Mouse (Mus musculus): ENCODE results near the gene Gm49711. TPM values are rescaled to one million over a fixed set of nuclear protein-coding genes. Genes with fewer than 3 reads are reported as not detected.

The Gm49711 gene
- polyA plus RNA-seq, 1 experiment from 2014 or later = 0.24 TPM

DNA sequence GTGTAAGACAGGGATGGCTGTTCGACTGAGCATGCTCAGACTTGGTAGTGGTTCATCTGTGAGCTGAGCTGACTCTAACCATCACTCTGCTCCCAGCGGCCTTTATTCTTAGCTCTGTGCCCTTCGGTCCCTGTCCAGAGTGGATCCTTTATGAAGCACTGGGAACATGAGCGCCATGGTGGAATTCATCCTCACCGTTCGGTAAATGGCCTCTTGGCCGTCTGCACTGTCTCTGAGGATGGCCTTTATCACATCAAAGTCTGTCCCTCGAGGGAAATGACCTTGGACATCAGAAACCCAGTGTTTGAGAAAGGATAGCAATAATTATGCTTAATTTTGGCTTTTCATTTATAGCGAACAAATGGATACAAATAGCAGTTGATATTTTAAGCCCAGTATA is 82.2 kb downstream of the Gm49711 start:
- WGBS = 63% methylated on average over 9 of the region's 9 CpGs
- H3K4me1 ChIP-seq (replicated peaks) = peaks cover 52% of the 10 kb centered on the region
- H3K9me3 ChIP-seq = 0 out of 2 replicates have a peak, but pooled peaks cover 8% of the 10 kb centered on the region

DNA sequence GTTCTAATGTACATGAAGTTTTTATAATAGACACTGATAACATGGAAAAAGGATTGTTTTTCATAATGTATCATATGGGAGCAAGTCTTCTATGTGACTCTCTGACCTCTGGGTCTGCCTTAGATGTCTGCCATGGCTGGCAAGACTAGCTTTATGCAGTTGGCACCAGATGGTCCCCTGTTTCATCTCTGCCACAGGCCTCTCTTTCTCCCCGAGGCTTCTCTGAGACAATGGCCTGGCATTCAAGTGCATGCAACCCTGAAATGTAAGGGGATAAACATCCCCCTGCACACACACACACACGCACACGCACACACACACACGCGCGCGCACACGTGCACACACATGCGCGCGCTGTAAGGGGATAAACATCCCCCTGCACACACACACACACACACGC is 82.9 kb downstream of the Gm49711 start:
- Histone ChIP-seq H3K27ac (peak overlapping the region; percentile 59), H3K36me3 (no peaks in the 10 kb centered on the region), H3K4me1 (replicated peaks) (peaks cover 49% of the 10 kb centered on the region), H3K4me3 (no peak overlapping the region), H3K9me3 (0 out of 2 replicates have a peak, but pooled peaks cover 8% of the 10 kb centered on the region), H3K27me3 (ENCODE audit: insufficient read depth, poor library complexity, severe bottlenecking) (no peaks in the 10 kb centered on the region)
- no peak for DNase-seq (ENCODE audit: low spot score)
- 88% methylated on average over 12 of the region's 12 CpGs for WGBS

More for the DNA sequence above, 82.2 kb downstream of the Gm49711 start:
- H3K27ac ChIP-seq = peak overlapping the region; percentile 88
- no peak overlapping the region for H3K4me3 ChIP-seq
- peak; percentile 12 for DNase-seq (ENCODE audit: low spot score)
- no peaks in the 10 kb centered on the region for H3K36me3 ChIP-seq
- H3K27me3 ChIP-seq (ENCODE audit: insufficient read depth, poor library complexity, severe bottlenecking) = no peaks in the 10 kb centered on the region

DNA sequence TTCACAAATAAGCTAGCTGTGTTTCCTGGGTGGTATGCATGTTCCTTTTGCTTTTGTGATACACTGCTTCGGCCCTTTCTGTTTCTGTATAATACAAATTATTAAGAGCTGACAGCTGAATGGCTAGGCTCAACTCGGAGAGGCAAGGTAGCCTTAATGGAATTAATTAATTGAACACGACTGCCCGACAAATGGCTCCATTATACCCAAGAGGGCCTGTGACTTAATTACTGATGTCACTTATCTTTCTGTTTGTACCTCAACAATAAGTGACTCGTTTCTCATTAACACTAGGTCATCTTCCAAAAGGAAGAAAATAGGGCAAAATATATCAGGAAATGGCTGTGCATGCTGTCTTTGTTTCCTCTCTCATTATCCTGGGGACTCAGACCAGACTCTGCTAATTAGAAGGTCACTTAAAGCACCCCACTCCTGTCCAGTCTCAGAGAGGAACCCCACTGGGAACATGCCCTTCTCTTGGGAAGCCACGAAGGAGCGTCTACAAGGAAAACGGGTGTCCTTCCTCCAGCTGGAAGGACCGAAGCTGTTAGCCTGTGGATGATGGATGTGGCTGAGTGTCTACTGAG is 84.4 kb downstream of the Gm49711 start:
- H3K4me1 ChIP-seq (replicated peaks) = peaks cover 49% of the 10 kb centered on the region
- 71% methylated on average over 9 of the region's 9 CpGs for WGBS
- H3K4me3 ChIP-seq = no peak overlapping the region
- no peaks in the 10 kb centered on the region for H3K36me3 ChIP-seq
- peak overlapping the region; percentile 66 for H3K27ac ChIP-seq
- no peaks in the 10 kb centered on the region for H3K27me3 ChIP-seq (ENCODE audit: insufficient read depth, poor library complexity, severe bottlenecking)
- no peaks in the 10 kb centered on the region for H3K9me3 ChIP-seq
- no peak for DNase-seq (ENCODE audit: low spot score)

DNA sequence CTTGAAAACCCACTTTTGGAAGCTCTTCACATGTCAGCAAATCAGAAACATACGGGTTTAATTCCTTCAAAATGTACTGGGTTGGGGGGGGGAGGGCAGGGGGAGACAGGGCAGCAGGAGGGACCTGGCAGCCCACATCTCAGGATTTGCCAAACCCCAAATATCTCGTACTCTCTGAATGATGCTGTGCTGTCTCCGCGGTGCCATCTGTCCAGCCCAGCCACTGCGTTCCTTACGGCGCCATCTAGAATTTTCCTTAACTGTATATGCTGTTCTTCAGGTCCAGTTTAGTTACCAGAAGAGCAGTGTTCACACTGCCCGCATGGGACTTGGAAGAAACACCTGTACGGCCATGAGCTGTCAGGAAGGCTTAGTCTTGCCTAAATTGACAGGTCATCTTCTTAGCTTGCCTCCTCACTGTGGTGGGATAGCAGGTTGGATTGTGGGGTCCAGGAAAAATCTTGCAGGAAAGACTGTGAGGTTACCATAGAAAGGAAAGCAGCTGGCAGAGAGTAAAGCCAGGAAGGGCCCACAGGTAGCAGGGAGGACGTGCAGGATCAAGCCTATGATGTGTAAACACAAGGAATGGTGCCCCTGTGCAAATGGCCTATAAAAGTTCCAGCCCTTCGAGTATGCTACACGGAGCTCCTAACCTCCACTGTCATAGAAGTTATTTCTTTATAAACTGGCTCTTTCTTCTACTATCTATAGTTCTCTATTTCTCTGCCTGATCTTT is 89.7 kb downstream of the Gm49711 start:
- no peaks in the 10 kb centered on the region for H3K9me3 ChIP-seq
- 90% methylated on average over 12 of the region's 12 CpGs for WGBS
- no peaks in the 10 kb centered on the region for H3K27me3 ChIP-seq (ENCODE audit: insufficient read depth, poor library complexity, severe bottlenecking)
- H3K36me3 ChIP-seq = no peaks in the 10 kb centered on the region
- no peak overlapping the region for H3K4me3 ChIP-seq
- no peak overlapping the region for H3K27ac ChIP-seq
- DNase-seq (ENCODE audit: low spot score) = no peak
- H3K4me1 ChIP-seq (replicated peaks) = peaks cover 21% of the 10 kb centered on the region

DNA sequence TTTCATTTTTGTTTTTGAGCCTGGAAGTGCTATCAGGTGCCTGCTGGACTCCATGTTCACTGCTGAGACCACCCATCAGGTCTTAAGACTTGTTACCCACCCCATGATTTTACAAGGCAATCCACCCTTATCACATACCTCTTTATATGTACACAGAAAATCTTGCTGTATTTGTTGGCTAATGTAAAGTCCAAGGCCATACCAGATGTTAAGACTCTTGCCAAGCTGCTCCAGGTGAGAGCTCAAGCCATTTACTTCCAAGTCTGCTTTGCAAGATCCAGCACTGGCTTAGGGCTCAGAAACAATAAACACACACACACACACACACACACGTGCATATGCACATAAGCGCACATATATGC is 90.2 kb downstream of the Gm49711 start:
- peaks cover 17% of the 10 kb centered on the region for H3K4me1 ChIP-seq (replicated peaks)
- H3K36me3 ChIP-seq = no peaks in the 10 kb centered on the region
- no peak overlapping the region for H3K4me3 ChIP-seq
- H3K27me3 ChIP-seq (ENCODE audit: insufficient read depth, poor library complexity, severe bottlenecking) = no peaks in the 10 kb centered on the region
- DNase-seq (ENCODE audit: low spot score) = no peak
- no peaks in the 10 kb centered on the region for H3K9me3 ChIP-seq
- no peak overlapping the region for H3K27ac ChIP-seq
- WGBS = 92% methylated on average over 2 of the region's 2 CpGs

DNA sequence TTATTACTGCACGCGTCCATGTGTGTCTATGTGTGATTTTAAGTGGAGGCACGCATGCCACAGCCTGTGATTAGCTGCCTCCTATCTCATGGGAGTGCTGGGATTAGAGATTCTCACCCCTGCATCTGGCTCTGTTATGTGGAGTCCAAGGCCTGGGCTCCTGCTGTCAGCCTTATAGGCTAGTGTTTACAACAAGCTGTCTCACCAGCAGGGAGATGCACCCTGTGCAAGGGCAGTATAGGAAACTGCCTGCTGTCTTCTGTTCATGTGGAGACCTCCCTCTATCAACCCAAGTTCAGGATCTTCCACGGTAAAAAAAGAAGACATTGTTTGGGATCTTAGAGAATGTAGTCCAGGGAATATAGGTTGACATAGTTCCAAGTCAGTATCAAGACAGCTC is 92.9 kb downstream of the Gm49711 start:
- H3K4me1 ChIP-seq (replicated peaks) = peaks cover 17% of the 10 kb centered on the region
- WGBS = 70% methylated on average over 4 of the region's 4 CpGs
- H3K4me3 ChIP-seq = no peak overlapping the region
- H3K36me3 ChIP-seq = no peaks in the 10 kb centered on the region
- no peak for DNase-seq (ENCODE audit: low spot score)
- no peak overlapping the region for H3K27ac ChIP-seq
- no peaks in the 10 kb centered on the region for H3K27me3 ChIP-seq (ENCODE audit: insufficient read depth, poor library complexity, severe bottlenecking)
- no peaks in the 10 kb centered on the region for H3K9me3 ChIP-seq

DNA sequence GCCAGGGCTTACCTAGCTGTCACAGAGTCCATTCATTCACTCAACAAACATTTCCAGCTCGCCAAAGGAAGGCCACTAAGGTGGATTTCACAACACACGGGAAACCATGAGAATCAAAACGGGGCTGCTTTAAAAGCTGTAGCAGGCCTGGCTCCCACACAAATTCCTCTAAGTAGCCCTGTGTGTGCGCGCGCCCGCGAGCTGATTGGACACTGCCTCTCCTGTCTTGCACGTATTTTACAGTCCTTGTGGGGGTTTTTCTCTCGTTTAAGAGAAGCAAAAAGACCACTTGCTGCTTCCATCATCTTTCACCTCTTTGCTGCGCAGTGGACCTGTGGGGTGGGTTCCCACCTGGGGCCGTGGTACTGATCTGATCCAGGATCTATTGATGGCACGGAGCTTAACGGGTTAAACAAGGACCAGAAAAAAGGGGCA is 99.9 kb downstream of the Gm49711 start:
- WGBS = 6% methylated on average over 14 of the region's 14 CpGs
- DNase-seq (ENCODE audit: low spot score) = peak; percentile 64

DNA sequence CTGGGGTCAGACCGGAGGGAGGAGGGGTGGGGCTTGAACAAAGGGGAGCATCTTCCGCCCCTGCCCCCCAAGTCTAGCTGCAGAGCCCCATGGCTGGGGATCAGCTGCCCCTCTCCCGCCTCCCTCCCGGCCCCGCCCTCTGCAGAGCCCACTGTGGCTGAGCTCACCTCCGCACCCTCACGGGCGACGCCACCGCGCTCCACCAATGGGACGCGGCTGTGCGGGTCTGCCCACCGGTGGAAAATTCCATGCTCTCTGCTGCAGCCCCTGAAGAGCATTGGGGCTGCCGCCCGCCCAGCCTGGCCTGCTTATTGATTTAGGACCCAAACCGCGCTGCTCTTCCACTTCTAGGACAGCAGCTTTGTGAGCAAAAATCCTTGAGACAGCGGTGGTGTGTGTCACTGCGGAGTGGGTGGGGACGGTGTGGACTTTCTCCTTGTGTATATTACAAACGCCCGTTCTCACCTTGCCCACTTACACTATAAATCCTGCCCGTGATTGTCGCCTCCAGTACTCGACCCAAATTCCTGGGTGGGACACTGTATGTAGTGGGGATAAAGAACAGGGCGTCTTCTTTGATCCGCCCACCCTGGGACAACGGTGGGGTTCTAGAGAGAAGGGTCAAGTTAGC is 100.5 kb downstream of the Gm49711 start:
- no peaks in the 10 kb centered on the region for H3K36me3 ChIP-seq
- H3K27ac ChIP-seq = peak overlapping the region; percentile 90
- H3K4me3 ChIP-seq = peak overlapping the region; percentile 64
- no peaks in the 10 kb centered on the region for H3K9me3 ChIP-seq
- peak; percentile 82 for DNase-seq (ENCODE audit: low spot score)
- WGBS = 6% methylated on average over 30 of the region's 30 CpGs
- peaks cover 51% of the 10 kb centered on the region for H3K4me1 ChIP-seq (replicated peaks)
- H3K27me3 ChIP-seq (ENCODE audit: insufficient read depth, poor library complexity, severe bottlenecking) = 0 out of 2 replicates have a peak, but pooled peaks cover 5% of the 10 kb centered on the region

More for the DNA sequence above, 99.9 kb downstream of the Gm49711 start:
- Histone ChIP-seq H3K36me3 (no peaks in the 10 kb centered on the region), H3K4me3 (peak overlapping the region; percentile 64), H3K27me3 (ENCODE audit: insufficient read depth, poor library complexity, severe bottlenecking) (0 out of 2 replicates have a peak, but pooled peaks cover 5% of the 10 kb centered on the region), H3K27ac (peak overlapping the region; percentile 90), H3K9me3 (no peaks in the 10 kb centered on the region), H3K4me1 (replicated peaks) (peaks cover 45% of the 10 kb centered on the region)

DNA sequence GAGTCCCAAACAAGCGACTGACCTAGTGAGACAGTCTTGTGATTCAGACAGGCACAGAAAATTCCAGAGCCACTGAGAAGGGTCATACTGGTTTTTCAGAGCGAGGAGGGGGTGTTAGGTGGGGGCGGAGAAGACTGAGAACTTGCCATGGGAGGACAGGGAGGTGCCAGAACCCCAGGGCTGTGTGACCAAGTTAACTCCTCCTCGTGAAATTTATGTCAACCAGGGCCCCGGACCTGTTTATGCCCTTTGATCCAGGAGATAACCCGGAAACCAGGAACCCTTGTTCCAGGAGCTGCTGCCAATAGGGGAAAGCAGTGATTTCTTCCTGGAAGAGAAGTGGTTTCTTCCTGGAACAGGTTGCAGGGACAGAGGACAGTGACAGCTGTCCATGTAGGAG is 101.0 kb downstream of the Gm49711 start:
- H3K4me1 ChIP-seq (replicated peaks) = peaks cover 56% of the 10 kb centered on the region
- H3K9me3 ChIP-seq = no peaks in the 10 kb centered on the region
- peak overlapping the region; percentile 90 for H3K27ac ChIP-seq
- H3K4me3 ChIP-seq = peak overlapping the region; percentile 64
- 42% methylated on average over 6 of the region's 6 CpGs for WGBS
- 0 out of 2 replicates have a peak, but pooled peaks cover 5% of the 10 kb centered on the region for H3K27me3 ChIP-seq (ENCODE audit: insufficient read depth, poor library complexity, severe bottlenecking)
- H3K36me3 ChIP-seq = no peaks in the 10 kb centered on the region
- DNase-seq (ENCODE audit: low spot score) = no peak

DNA sequence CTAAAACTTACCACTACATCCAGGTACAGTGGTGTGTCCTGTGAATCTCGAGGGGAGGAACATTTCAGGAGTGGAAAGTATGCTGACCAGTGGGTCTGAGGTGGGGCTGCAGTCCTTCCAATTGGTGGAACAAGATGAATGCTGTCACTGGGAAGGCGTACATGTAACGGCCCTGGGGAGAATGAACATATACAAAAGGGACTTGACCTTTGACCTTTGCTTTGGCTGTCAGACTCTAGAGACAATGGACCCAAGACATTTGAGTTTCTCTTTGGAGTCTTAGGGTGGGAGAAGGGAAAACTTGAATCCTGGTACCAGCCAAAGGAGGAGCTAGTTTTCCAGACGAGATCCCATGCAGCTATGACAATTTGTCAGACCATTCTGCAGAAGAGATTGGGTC is 104.2 kb downstream of the Gm49711 start:
- Histone ChIP-seq H3K9me3 (no peaks in the 10 kb centered on the region), H3K27ac (no peak overlapping the region), H3K36me3 (no peaks in the 10 kb centered on the region), H3K27me3 (ENCODE audit: insufficient read depth, poor library complexity, severe bottlenecking) (no peaks in the 10 kb centered on the region), H3K4me3 (no peak overlapping the region), H3K4me1 (replicated peaks) (peaks cover 58% of the 10 kb centered on the region)
- DNase-seq (ENCODE audit: low spot score) = no peak
- WGBS = 36% methylated on average over 4 of the region's 4 CpGs

DNA sequence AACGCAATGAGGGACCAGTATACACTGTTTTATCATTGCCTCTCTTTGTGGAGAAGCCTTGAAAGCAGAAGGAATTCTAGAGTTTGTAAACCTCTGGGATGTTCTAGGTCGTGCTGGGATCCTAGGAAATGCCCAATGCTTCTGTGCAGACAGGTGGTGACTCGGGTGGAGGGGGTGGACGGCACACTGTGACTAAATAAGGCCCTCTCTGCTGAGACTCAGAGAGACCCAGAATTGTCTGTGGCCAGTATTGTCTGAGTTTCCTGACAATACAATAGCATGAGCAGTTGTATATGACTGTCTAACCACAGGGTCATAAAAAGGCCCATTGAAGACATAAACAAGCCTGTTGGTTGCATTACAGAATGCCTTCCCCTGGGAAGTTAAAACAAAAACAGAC is 105.4 kb downstream of the Gm49711 start:
- peak overlapping the region; percentile 4; the same call in 1 of the 2 replicates for H3K27ac ChIP-seq
- no peaks in the 10 kb centered on the region for H3K27me3 ChIP-seq (ENCODE audit: insufficient read depth, poor library complexity, severe bottlenecking)
- peaks cover 46% of the 10 kb centered on the region for H3K4me1 ChIP-seq (replicated peaks)
- H3K36me3 ChIP-seq = no peaks in the 10 kb centered on the region
- H3K9me3 ChIP-seq = peaks cover 7% of the 10 kb centered on the region; the same call in 1 of the 2 replicates
- WGBS = 72% methylated on average over 4 of the region's 4 CpGs
- DNase-seq (ENCODE audit: low spot score) = no peak
- H3K4me3 ChIP-seq = no peak overlapping the region

DNA sequence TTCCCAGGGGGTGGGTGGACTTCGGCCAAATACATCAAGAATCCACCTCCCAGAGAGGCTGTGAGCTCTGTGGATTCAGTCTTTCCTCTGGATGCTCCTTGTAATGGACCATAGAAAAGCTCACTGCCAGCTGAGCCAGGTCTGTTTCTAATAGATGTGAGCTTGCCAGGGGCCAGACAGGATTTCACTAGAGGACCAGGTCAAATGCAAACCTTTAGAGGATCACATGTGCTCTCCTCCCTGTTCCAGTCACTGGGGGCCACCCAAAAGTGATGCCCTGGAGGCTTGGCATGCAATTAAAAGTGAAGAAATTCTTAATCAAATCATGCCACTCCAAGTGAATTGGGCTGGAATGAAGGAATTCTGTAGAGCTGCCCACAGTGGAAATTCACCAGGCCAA is 117.9 kb downstream of the Gm49711 start:
- H3K9me3 ChIP-seq = no peaks in the 10 kb centered on the region
- DNase-seq (ENCODE audit: low spot score) = no peak
- no peak overlapping the region for H3K4me3 ChIP-seq
- WGBS = 68% methylated on average over 1 of the region's 1 CpGs
- no peak overlapping the region for H3K27ac ChIP-seq
- H3K36me3 ChIP-seq = no peaks in the 10 kb centered on the region
- 0 out of 2 replicates have a peak, but pooled peaks cover 5% of the 10 kb centered on the region for H3K27me3 ChIP-seq (ENCODE audit: insufficient read depth, poor library complexity, severe bottlenecking)
- peaks cover 16% of the 10 kb centered on the region for H3K4me1 ChIP-seq (replicated peaks)

DNA sequence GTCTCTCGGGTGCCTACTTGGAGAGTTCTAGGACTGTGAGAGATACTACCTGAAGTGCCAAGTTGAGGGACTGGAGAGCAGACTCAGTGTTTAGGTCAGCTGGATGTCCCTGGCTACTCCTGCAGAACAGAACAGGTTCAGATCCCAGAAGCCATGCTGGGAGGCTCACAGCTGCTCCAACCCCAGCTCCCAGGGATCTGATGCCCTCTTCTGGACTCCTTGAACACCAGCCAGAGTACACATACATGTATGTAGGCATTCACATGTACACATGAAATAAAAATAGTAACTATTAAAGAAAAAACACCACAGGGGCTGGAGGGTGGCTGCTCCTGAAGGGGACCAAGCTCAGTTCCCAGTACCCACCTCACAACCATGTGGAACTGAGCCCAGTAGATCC is 119.6 kb downstream of the Gm49711 start:
- H3K27me3 ChIP-seq (ENCODE audit: insufficient read depth, poor library complexity, severe bottlenecking) = 0 out of 2 replicates have a peak, but pooled peaks cover 5% of the 10 kb centered on the region
- H3K4me3 ChIP-seq = no peak overlapping the region
- H3K36me3 ChIP-seq = no peaks in the 10 kb centered on the region
- no peak for DNase-seq (ENCODE audit: low spot score)
- no peak overlapping the region for H3K27ac ChIP-seq
- no peaks in the 10 kb centered on the region for H3K9me3 ChIP-seq
- WGBS = 91% methylated on average over 1 of the region's 1 CpGs
- H3K4me1 ChIP-seq (replicated peaks) = peaks cover 16% of the 10 kb centered on the region
